Mouse (Mus musculus) kidney, adult 2 months (tissue): ENCODE data around the gene Gm17387.

ENCODE experiments used
- CTCF ChIP-seq: fragments of 200-500 bp; conservative IDR thresholded peaks from 2 replicates; pipeline ENCODE4 v1.5.1; 2011; ENCODE audit warnings: low read depth, mild to moderate bottlenecking, control low read depth, low read length, moderate library complexity, mixed read lengths; ENCODE audit not compliant: insufficient read depth, insufficient read length
- POLR2A ChIP-seq: fragments of 200-500 bp; IDR thresholded peaks from one replicate; pipeline ENCODE4 v1.6.1; 2011; ENCODE audit warnings: low read depth, low read length, control low read depth

GRCm38 (mm10) chr7:141056976-141057375 lies 28.0 kb downstream of the Gm17387 start:
- TF ChIP-seq POLR2A (no peak), CTCF (no peak)
